Mouse (Mus musculus): ENCODE measurements around the gene Grin2c.

Gene Grin2c

GRCm38 (mm10) chr11:115283891-115284620 lies 17.0 kb upstream of the Grin2c start:
- in situ Hi-C loops (cut with MboI, MseI) = no loop called here

GRCm38 (mm10) chr11:115283486-115283765 lies 16.4 kb upstream of the Grin2c start:
- in situ Hi-C loops (cut with MboI, MseI) = no loop called here

GRCm38 (mm10) chr11:115282723-115283485 lies 15.9 kb upstream of the Grin2c start:
- in situ Hi-C loops (cut with MboI, MseI) = no loop called here

DNA sequence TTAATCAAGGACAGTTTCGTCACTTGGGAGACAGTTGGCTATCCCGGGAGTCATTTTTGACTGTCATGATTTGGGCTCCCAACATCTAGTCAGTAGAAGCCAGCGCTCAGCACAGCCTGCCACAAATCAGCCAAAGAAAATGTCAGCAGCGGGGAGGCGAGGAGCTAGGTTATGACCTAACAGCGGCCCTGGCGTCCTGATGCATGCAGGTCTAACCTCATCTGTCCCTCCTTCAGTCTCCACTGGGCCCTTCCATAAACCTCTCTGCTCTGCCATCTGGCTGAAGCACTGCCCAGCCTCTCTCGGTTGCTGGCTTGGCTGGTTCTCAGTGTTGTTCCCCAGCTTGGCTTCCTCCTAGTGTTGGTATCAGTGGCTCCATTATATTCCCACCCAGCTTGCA lies 15.3 kb upstream of the Grin2c start:
- in situ Hi-C loops (cut with MboI, MseI) = no loop called here

- in situ Hi-C loops (cut with MboI, MseI) = no loop called here
Observed at GRCm38 (mm10) chr11:115279726-115280125, 12.7 kb upstream of the Grin2c start.

DNA sequence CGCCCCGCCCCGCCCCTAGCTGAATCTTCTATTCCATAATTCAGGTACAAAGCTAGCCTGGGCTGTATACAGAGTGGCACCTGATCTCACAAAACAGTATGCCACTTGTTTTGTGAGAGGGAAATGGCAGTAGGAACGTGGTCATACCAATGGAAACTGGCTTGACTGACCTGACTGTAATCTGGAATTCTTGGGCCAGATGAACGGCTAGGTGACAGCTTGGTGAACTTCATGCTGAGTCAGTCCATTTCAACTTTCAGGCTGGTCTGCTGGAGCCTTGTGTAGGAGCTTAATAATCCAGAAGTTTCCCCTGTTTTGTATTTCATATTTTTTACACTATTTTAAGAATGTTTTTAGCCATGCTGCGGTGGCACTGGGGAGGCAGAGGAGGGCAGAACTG lies 11.1 kb upstream of the Grin2c start:
- in situ Hi-C loops (cut with MboI, MseI) = no loop called here

DNA sequence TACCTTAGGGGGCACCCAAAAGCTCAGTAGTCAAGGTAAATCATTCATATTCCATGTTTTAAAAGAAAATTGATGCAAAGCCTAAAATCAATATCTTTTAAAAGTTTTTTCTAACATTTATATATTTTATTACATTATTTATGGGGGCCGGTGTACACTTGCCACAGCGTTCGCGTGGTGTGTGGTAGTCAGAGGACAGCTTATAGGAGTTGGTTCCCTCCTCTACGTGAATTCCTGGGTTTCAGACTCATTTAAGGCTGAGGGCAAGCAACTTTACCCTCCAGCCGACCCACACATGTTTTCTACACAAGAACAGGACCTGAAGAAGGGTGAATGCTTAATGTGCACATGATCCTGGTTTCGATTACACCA lies 10.5 kb upstream of the Grin2c start:
- in situ Hi-C loops (cut with MboI, MseI) = no loop called here

DNA sequence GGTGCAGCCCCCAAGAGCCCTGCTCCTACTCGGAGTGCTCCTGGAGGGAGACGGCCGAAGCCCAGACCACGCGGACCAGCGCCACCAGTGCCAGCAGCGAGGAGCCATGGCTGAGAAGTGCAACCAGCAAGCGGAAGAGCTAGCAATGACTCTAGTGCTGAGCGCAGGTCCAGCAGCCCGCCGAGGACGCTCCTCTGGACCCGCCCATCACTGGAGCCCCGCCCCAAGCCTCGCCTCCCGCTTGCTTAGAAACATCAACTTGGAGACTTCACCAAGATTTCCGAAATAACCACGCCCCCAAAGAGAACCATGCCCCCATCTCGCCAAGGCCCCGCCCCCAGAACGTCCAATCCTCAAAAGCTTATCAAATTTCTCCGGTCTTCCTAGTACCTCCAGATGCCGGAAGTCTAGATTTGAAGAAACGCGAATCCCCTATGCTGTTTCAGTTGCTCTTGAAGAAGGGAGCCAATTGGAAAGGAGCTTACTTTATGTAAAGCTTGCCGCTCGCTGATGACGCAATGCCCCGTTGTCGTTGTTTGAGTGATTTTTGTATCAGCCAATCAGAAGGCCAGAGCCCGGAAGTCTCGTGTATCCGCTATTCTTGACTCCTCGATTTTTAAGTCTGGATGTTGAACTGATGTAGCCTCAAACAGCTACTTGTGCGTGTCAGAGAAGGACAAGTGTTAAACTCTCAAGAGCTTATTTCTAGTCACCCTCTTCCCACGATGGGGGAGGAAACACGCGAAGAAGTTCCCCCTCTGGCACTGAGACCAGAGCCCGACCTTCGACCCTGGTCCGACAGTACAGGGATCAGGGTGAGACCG lies 9.9 kb upstream of the Grin2c start, which contains the start of gene Fdxr:
Gene Fdxr (minus strand): TSS at position 271 of the 824 bp plus-strand sequence.
- in situ Hi-C loops (cut with MboI, MseI) = no loop called here

GRCm38 (mm10) chr11:115275954-115276353 lies 8.9 kb upstream of the Grin2c start:
- in situ Hi-C loops (cut with MboI, MseI) = no loop called here

- in situ Hi-C loops (cut with MboI, MseI) = no loop called here
Observed at GRCm38 (mm10) chr11:115275509-115275908, 8.5 kb upstream of the Grin2c start.

DNA sequence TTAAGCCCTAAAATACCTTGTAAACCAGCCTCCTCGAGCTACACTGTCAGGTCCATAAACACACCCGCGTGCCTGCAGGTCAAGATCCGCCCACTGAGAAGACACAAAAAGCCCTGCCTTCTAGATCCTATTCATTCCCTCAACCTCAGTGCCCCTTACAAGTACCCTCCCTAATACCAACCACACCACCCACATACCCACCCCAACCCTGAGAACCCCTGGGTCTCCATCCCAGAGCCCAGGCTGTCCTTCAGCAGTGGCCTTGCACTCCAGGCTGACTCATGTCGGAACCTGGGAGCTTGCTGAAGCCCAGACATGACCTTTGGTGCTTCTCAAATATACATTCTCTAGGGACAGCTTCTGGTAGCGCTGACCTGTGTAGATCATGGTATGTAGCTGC lies 7.7 kb upstream of the Grin2c start:
- in situ Hi-C loops (cut with MboI, MseI) = loop anchor here (5.0 kb wide), 1 partner anchor 112 kb away; the partner anchor contains the start of gene Slc9a3r1 (in 2 of the 2)

- in situ Hi-C loops (cut with MboI, MseI) = loop anchor here (5.0 kb wide), 1 partner anchor 112 kb away; the partner anchor contains the start of gene Slc9a3r1 (in 2 of the 2)
Observed at GRCm38 (mm10) chr11:115274178-115274577, 7.1 kb upstream of the Grin2c start.

GRCm38 (mm10) chr11:115273735-115274134 lies 6.7 kb upstream of the Grin2c start:
- in situ Hi-C loops (cut with MboI, MseI) = loop anchor here (5.0 kb wide), 1 partner anchor 111 kb away; the partner anchor contains the start of gene Slc9a3r1 (in 2 of the 2)

- in situ Hi-C loops (cut with MboI, MseI) = loop anchor here (5.0 kb wide), 1 partner anchor 111 kb away; the partner anchor contains the start of gene Slc9a3r1 (in 2 of the 2)
Observed at GRCm38 (mm10) chr11:115272894-115273498, 6.0 kb upstream of the Grin2c start.

- in situ Hi-C loops (cut with MboI, MseI) = loop anchor here (5.0 kb wide), 1 partner anchor 109 kb away; the partner anchor contains the start of gene Slc9a3r1 (in 2 of the 2)
Observed at GRCm38 (mm10) chr11:115271481-115271880, 4.4 kb upstream of the Grin2c start.

DNA sequence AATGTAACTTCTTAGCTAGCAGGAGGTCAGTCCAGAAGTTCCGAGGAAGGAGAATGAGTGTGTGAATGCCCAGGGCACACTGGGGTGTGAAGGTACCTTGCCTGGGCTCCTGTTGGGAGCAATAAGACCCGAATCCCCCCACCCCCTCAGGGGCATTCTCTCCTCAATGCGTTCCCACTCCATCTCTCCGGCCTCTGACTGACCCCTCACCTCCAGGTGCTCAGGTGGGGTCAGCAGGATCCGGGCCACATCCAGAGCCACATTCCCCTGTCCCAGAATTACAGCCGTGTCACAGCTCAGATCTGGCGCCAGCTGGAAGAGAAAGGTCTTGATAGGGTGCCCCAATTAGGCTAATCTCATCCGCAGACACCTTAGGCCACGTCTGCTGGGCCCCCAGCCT lies 4.0 kb upstream of the Grin2c start:
- in situ Hi-C loops (cut with MboI, MseI) = loop anchor here (5.0 kb wide), 1 partner anchor 109 kb away; the partner anchor contains the start of gene Slc9a3r1 (in 2 of the 2)

- in situ Hi-C loops (cut with MboI, MseI) = loop anchor here (5.0 kb wide), 1 partner anchor 108 kb away; the partner anchor contains the start of gene Slc9a3r1 (in 2 of the 2)
Observed at GRCm38 (mm10) chr11:115270148-115270861, 3.3 kb upstream of the Grin2c start.

GRCm38 (mm10) chr11:115269330-115270066 lies 2.5 kb upstream of the Grin2c start:
- in situ Hi-C loops (cut with MboI, MseI) = loop anchor here (5.0 kb wide), 1 partner anchor 107 kb away; the partner anchor contains the start of gene Slc9a3r1 (in 2 of the 2)

DNA sequence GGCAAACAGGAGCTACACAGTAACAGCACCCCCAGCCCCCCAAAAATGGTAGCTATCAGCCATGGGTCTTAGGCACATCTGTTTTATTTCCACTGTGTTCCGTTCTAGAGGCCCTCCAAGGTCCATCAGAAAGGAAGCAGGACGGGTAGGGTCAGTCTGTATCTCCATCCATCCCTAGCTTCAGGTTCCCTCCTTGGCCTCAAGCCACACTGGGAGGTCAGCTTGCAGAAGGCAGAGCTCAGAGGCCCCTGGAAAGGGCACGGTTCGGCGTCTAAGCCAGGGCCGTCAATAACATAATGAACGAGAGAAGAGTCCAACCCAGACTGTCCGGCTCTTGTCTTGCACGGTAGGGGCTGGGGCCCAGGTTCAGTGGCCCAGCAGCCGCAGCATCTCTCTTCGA lies 915 bp upstream of the Grin2c start:
- in situ Hi-C loops (cut with MboI, MseI) = no loop called here

DNA sequence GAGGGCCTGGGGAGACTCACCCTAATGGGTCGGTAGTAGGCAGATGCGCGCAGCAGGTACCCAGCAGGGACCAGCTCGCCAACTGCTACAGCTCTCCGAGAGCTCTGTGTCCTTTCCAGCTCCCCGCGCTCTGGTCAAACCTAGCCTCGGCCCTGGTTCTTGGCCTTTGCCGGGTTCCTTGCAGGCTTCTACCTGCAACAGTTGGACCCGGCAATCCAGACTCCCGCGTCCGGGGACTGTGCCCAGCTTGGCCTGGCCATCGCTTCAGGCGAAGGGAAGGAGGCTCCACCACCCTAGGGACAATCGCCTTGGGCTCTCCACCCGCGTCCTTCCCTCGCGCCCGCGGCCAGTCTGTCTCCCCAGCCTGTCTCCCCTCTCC lies 654 bp downstream of the Grin2c start:
- in situ Hi-C loops (cut with MboI, MseI) = no loop called here
